Mouse (Mus musculus) midbrain, embryonic 15.5 days (tissue): ENCODE measurements at regions not wholly inside any gene's neighbourhood (a gene's known extent, or its start where the extent isn't known, plus 50 kb on each side); places are given as distances from the start of the nearest gene placed in this dataset.
A peak's percentile ranks its signal among the peaks of the same experiment; 100 is the strongest.

ENCODE experiments used
- ATAC-seq: fragments of 200-750 bp; cut with Nextera tagmentation; replicated peaks from 2 replicates; pipeline ENCODE4 v1.8.0; 2017; ENCODE audit warnings: moderate TSS enrichment
- H3K27ac ChIP-seq: fragments of 300-500 bp; sonication (generic); 2 replicates; pipeline ENCODE4 v1.5.1; 2015; ENCODE audit warnings: mild to moderate bottlenecking, inconsistent platforms
- H3K27me3 ChIP-seq: fragments of 300-500 bp; sonication (generic); replicated peaks from 2 replicates; pipeline ENCODE4 v1.6.1; 2015; ENCODE audit warnings: inconsistent platforms
- H3K36me3 ChIP-seq: fragments of 300-500 bp; sonication (generic); replicated peaks from 2 replicates; pipeline ENCODE4 v1.6.1; 2015; ENCODE audit warnings: inconsistent platforms
- H3K4me1 ChIP-seq: fragments of 300-500 bp; sonication (generic); 2 replicates; pipeline ENCODE4 v1.6.1; 2015; ENCODE audit warnings: inconsistent platforms
- H3K4me2 ChIP-seq: fragments of 300-500 bp; sonication (generic); 2 replicates; pipeline ENCODE4 v1.6.1; 2015; ENCODE audit warnings: inconsistent platforms, mild to moderate bottlenecking, moderate library complexity
- H3K4me3 ChIP-seq: fragments of 300-500 bp; sonication (generic); 2 replicates; pipeline ENCODE4 v1.5.1; 2015; ENCODE audit warnings: mild to moderate bottlenecking, inconsistent platforms
- H3K9ac ChIP-seq: fragments of 300-500 bp; sonication (generic); 2 replicates; pipeline ENCODE4 v1.6.1; 2015; ENCODE audit warnings: mild to moderate bottlenecking, inconsistent platforms
- H3K9me3 ChIP-seq: fragments of 300-500 bp; sonication (generic); 2 replicates; pipeline ENCODE4 v1.6.1; 2016; ENCODE audit warnings: inconsistent platforms
- WGBS: fragments of 180-500 bp; shearing (Covaris S2); methylation state at CpG from one replicate; pipeline ENCODE4 v1.1.7; 2015; ENCODE audit warnings: mixed read lengths; 5-methylcytosine and 5-hydroxymethylcytosine counted together

- no peaks in the 10 kb centered on the region for H3K27me3 ChIP-seq
- peaks cover 10% of the 10 kb centered on the region for H3K4me1 ChIP-seq
- ATAC-seq: no peak
- H3K4me2 ChIP-seq: no peak overlapping the region
- no peaks in the 10 kb centered on the region for H3K9me3 ChIP-seq
- no peak overlapping the region for H3K27ac ChIP-seq
- H3K9ac ChIP-seq: no peak overlapping the region
- 51% methylated on average over 16 of the region's 16 CpGs for WGBS
- H3K4me3 ChIP-seq: no peak overlapping the region
- no peaks in the 10 kb centered on the region for H3K36me3 ChIP-seq
Measured at GRCm38 (mm10) chr2:169493609-169494275, 93.8 kb downstream of the Gm11011 start.

GRCm38 (mm10) chr2:169483934-169484333 lies 103.6 kb downstream of the Gm11011 start:
- H3K4me1 ChIP-seq: no peaks in the 10 kb centered on the region
- H3K36me3 ChIP-seq: no peaks in the 10 kb centered on the region
- no peak overlapping the region for H3K27ac ChIP-seq
- ATAC-seq: no peak
- 73% methylated on average over 8 of the region's 8 CpGs for WGBS
- no peak overlapping the region for H3K9ac ChIP-seq
- no peak overlapping the region for H3K4me2 ChIP-seq
- no peaks in the 10 kb centered on the region for H3K27me3 ChIP-seq
- no peaks in the 10 kb centered on the region for H3K9me3 ChIP-seq
- no peak overlapping the region for H3K4me3 ChIP-seq

GRCm38 (mm10) chr2:169481731-169482465 lies 105.6 kb downstream of the Gm11011 start:
- Histone ChIP-seq H3K4me1 (no peaks in the 10 kb centered on the region), H3K36me3 (no peaks in the 10 kb centered on the region), H3K27ac (no peak overlapping the region), H3K4me3 (no peak overlapping the region), H3K9ac (no peak overlapping the region), H3K27me3 (no peaks in the 10 kb centered on the region), H3K4me2 (no peak overlapping the region), H3K9me3 (no peaks in the 10 kb centered on the region)
- WGBS: 71% methylated on average over 15 of the region's 15 CpGs
- ATAC-seq: no peak

DNA sequence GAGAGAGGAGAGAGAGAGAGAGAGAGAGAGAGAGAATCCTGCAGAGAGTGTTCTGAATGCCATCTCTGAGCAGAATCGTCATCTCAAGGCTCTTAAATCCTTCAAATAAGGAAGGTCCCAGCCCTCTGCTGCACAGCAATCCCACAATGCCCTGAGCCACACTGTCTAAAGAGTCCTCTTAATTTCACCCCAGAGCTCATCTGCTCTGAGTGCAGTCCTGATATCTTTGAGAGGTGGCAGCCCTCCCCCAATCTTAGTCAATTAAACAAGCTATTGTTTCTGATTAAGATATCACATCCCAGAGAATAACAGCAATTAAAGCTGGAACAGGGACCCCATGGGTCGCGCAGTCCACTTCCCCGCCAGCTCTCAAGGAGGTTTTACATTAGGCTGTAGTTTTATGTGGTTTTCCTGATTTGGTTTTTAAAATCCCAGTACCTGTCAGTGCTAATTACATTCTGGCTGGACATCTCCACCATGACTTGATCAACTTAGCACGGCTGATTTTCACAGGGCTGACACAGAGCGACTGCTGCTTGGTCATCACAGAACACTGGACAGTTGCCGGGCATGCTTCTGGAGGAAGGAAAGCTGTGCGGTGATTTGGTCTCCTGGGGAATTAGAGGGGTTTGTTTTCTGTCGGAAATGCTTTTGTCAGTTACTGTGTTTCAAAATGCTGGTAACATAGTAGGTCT lies 113.0 kb downstream of the Gm11011 start:
- no peak for ATAC-seq
- H3K4me3 ChIP-seq: no peak overlapping the region
- H3K4me1 ChIP-seq: peaks cover 7% of the 10 kb centered on the region; the same call in 1 of the 2 replicates
- no peak overlapping the region for H3K9ac ChIP-seq
- no peaks in the 10 kb centered on the region for H3K36me3 ChIP-seq
- no peak overlapping the region for H3K27ac ChIP-seq
- 21% methylated on average over 9 of the region's 9 CpGs for WGBS
- H3K9me3 ChIP-seq: no peaks in the 10 kb centered on the region
- H3K4me2 ChIP-seq: no peak overlapping the region; the same call in 1 of the 2 replicates
- no peaks in the 10 kb centered on the region for H3K27me3 ChIP-seq

- H3K36me3 ChIP-seq: no peaks in the 10 kb centered on the region
- no peaks in the 10 kb centered on the region for H3K9me3 ChIP-seq
- ATAC-seq: no peak
- H3K27me3 ChIP-seq: no peaks in the 10 kb centered on the region
- H3K4me3 ChIP-seq: no peak overlapping the region
- H3K4me1 ChIP-seq: peaks cover 12% of the 10 kb centered on the region
- no peak overlapping the region for H3K4me2 ChIP-seq
- H3K9ac ChIP-seq: no peak overlapping the region
- H3K27ac ChIP-seq: no peak overlapping the region
- WGBS: 63% methylated on average over 10 of the region's 10 CpGs
Measured at GRCm38 (mm10) chr2:169469538-169469937, 118.0 kb downstream of the Gm11011 start.

- H3K4me1 ChIP-seq: peaks cover 7% of the 10 kb centered on the region; the same call in 1 of the 2 replicates
- H3K9me3 ChIP-seq: no peaks in the 10 kb centered on the region
- H3K4me2 ChIP-seq: no peak overlapping the region
- H3K9ac ChIP-seq: no peak overlapping the region
- H3K36me3 ChIP-seq: no peaks in the 10 kb centered on the region
- 73% methylated on average over 6 of the region's 6 CpGs for WGBS
- H3K4me3 ChIP-seq: no peak overlapping the region
- no peak overlapping the region for H3K27ac ChIP-seq
- no peak for ATAC-seq
- H3K27me3 ChIP-seq: no peaks in the 10 kb centered on the region
Measured at GRCm38 (mm10) chr2:169467621-169468020, 119.9 kb downstream of the Gm11011 start.

GRCm38 (mm10) chr2:169464106-169464505 lies 123.4 kb downstream of the Gm11011 start:
- 90% methylated on average over 5 of the region's 5 CpGs for WGBS
- H3K9me3 ChIP-seq: no peaks in the 10 kb centered on the region

GRCm38 (mm10) chr2:169461491-169462039 lies 126.0 kb downstream of the Gm11011 start:
- Histone ChIP-seq H3K36me3 (no peaks in the 10 kb centered on the region), H3K9ac (no peak overlapping the region), H3K9me3 (no peaks in the 10 kb centered on the region), H3K4me3 (no peak overlapping the region), H3K4me1 (peaks cover 11% of the 10 kb centered on the region), H3K27ac (0 out of 2 replicates have a peak overlapping the region, but pooled peaks have one; percentile 34), H3K4me2 (no peak overlapping the region), H3K27me3 (no peaks in the 10 kb centered on the region)
- 0 out of 2 replicates have a peak, but pooled peaks have one; percentile 58 for ATAC-seq
- WGBS: 63% methylated on average over 12 of the region's 12 CpGs

More at GRCm38 (mm10) chr2:169464106-169464505, 123.4 kb downstream of the Gm11011 start:
- no peak overlapping the region for H3K4me2 ChIP-seq
- H3K27me3 ChIP-seq: no peaks in the 10 kb centered on the region
- no peak for ATAC-seq
- no peak overlapping the region for H3K4me3 ChIP-seq
- H3K9ac ChIP-seq: no peak overlapping the region
- no peaks in the 10 kb centered on the region for H3K36me3 ChIP-seq
- H3K4me1 ChIP-seq: peaks cover 16% of the 10 kb centered on the region
- no peak overlapping the region for H3K27ac ChIP-seq

DNA sequence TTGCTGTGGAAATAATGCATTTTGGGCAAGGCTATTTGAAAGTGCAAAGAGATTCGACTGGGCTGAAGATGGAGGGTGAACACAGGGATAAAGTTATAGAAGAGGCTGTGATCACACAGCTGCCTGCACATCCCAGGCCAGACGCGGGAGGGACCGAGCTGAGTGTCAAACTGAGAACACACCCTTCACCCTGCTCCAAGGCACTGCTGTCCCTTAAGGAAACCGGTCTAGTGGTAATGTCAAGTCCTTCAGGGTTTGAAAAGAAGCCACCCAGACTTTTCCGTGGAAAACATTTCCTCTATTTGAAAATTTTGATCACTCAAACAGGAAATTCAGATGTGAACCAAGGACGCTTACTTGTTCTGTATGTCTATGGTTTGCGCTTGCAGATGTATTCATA lies 134.6 kb downstream of the Gm11011 start:
- ATAC-seq: no peak

DNA sequence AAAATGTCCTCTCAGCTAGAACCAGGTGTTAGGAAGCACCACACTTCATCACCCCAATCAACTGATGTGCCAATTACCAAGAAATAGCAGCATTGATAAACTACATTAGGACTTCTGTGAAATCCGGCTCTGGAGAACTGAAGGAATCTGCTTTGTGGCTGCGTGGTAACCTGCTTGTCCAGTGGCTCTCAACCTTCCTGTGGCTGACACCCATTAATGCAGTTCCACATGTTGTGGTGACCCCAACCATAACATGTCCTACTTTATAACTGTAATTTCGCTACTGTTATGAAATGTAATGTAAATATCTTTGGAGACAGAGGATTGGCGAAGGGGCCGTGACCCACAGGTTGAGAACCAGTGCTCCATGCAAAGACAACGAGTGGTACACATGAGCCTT lies 136.7 kb downstream of the Gm11011 start:
- no peak for ATAC-seq
- no peaks in the 10 kb centered on the region for H3K9me3 ChIP-seq
- H3K9ac ChIP-seq: no peak overlapping the region
- H3K27ac ChIP-seq: no peak overlapping the region
- no peak overlapping the region for H3K4me2 ChIP-seq
- no peaks in the 10 kb centered on the region for H3K36me3 ChIP-seq
- H3K4me1 ChIP-seq: peaks cover 6% of the 10 kb centered on the region
- no peak overlapping the region for H3K4me3 ChIP-seq
- WGBS: 94% methylated on average over 6 of the region's 6 CpGs
- no peaks in the 10 kb centered on the region for H3K27me3 ChIP-seq

More for the DNA sequence above, 134.6 kb downstream of the Gm11011 start:
- H3K9me3 ChIP-seq: no peaks in the 10 kb centered on the region
- no peaks in the 10 kb centered on the region for H3K4me1 ChIP-seq
- H3K4me3 ChIP-seq: no peak overlapping the region
- H3K9ac ChIP-seq: no peak overlapping the region
- H3K27me3 ChIP-seq: no peaks in the 10 kb centered on the region
- WGBS: 93% methylated on average over 8 of the region's 8 CpGs
- H3K4me2 ChIP-seq: no peak overlapping the region
- no peak overlapping the region for H3K27ac ChIP-seq
- H3K36me3 ChIP-seq: no peaks in the 10 kb centered on the region

DNA sequence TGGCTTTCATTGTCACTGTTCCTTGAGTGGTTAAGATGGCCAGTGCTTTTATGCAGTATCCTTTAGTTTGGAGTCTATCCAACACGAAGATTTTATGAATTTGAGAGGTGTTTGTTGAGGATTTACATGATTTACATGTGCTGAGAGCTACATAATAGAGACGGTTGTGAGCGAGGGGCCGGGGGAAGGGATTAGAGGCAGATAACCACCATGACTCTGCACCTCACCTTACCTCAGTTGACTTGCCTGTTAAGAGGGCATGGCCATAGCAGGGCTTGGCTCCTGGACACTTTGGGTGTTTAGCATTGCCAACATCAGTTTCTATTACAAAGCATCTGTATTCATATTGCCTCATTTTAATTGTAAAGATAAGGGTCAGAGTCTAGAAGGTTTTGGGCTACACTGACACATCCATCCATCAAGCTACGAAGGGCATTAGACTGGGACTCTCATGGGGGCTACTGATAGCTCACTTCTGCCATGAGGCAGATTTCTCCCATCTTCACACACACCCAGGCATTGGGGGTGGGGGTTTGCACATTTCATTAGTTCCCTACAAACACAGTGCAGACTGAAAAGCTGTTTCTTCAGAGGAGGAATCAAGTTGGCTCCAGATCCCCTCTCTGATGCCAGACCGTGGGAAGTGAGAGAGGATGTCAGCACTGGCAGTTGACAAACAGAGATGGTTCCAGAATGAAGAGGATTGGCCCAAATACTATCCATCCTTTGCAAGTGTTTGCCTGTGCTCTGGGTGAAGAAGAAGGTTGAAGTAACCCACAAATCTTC lies 139.9 kb downstream of the Gm11011 start:
- no peaks in the 10 kb centered on the region for H3K9me3 ChIP-seq
- WGBS: 81% methylated on average over 6 of the region's 6 CpGs
- no peak for ATAC-seq
- no peaks in the 10 kb centered on the region for H3K36me3 ChIP-seq
- H3K4me1 ChIP-seq: peaks cover 15% of the 10 kb centered on the region
- no peak overlapping the region for H3K4me2 ChIP-seq
- no peak overlapping the region for H3K9ac ChIP-seq
- H3K27ac ChIP-seq: no peak overlapping the region
- no peak overlapping the region for H3K4me3 ChIP-seq
- H3K27me3 ChIP-seq: no peaks in the 10 kb centered on the region
